Mouse (Mus musculus) hindbrain, embryonic 16.5 days (tissue): ENCODE data around the gene Mrps24. TPM values are rescaled to one million over a fixed set of nuclear protein-coding genes. Genes with fewer than 3 reads are reported as not detected.

ENCODE experiments used
- ATAC-seq: fragments of 200-750 bp; cut with Nextera tagmentation; 2 replicates; pipeline ENCODE4 v1.8.0; 2017; ENCODE audit warnings: moderate TSS enrichment, moderate library complexity
- H3K27ac ChIP-seq: fragments of 300-500 bp; sonication (generic); 2 replicates; pipeline ENCODE4 v1.5.1; 2014; ENCODE audit warnings: low read depth, mild to moderate bottlenecking, control low read depth, low read length, moderate library complexity
- H3K27me3 ChIP-seq: fragments of 300-500 bp; sonication (generic); replicated peaks from 2 replicates; pipeline ENCODE4 v1.6.1; 2014; ENCODE audit warnings: low read length; ENCODE audit not compliant: control insufficient read depth, insufficient read depth
- H3K36me3 ChIP-seq: fragments of 300-500 bp; sonication (generic); 2 replicates; pipeline ENCODE4 v1.6.1; 2014; ENCODE audit warnings: mild to moderate bottlenecking, low read length, moderate library complexity, mixed read lengths; ENCODE audit not compliant: control insufficient read depth, insufficient read depth
- H3K4me1 ChIP-seq: fragments of 300-500 bp; sonication (generic); 2 replicates; pipeline ENCODE4 v1.6.1; 2014; ENCODE audit warnings: low read depth, low read length; ENCODE audit not compliant: control insufficient read depth, insufficient read depth
- H3K4me2 ChIP-seq: fragments of 300-500 bp; sonication (generic); 2 replicates; pipeline ENCODE4 v1.6.1; 2014; ENCODE audit warnings: mild to moderate bottlenecking, low read length, control low read depth, moderate library complexity
- H3K4me3 ChIP-seq: fragments of 300-500 bp; sonication (generic); 2 replicates; pipeline ENCODE4 v1.5.1; 2014; ENCODE audit warnings: mild to moderate bottlenecking, low read length, control low read depth, moderate library complexity
- H3K9ac ChIP-seq: fragments of 300-500 bp; sonication (generic); 2 replicates; pipeline ENCODE4 v1.6.1; 2014; ENCODE audit warnings: low read depth, mild to moderate bottlenecking, control low read depth, low read length, moderate library complexity
- H3K9me3 ChIP-seq: fragments of 300-500 bp; sonication (generic); 2 replicates; pipeline ENCODE4 v1.6.1; 2014; ENCODE audit warnings: mild to moderate bottlenecking, low read length, moderate library complexity; ENCODE audit not compliant: control insufficient read depth
- WGBS: fragments of 180-500 bp; shearing (Covaris S2); extraction: QIAGEN DNeasy Blood & Tissue Kit; methylation state at CpG from one replicate; pipeline ENCODE4 v1.1.7; 2014; 5-methylcytosine and 5-hydroxymethylcytosine counted together
- polyA plus RNA-seq: library from polyadenylated mRNA; unstranded; fragments of >200 nt; fragmentation: Nextera tagmentation; extraction: Ambion mirVana; gene quantifications from 2 replicates; pipeline ENCODE4 v1.2.1, GENCODE M21; 2015

Gene Mrps24
- 182 and 207 TPM in 2 replicates for polyA plus RNA-seq

DNA sequence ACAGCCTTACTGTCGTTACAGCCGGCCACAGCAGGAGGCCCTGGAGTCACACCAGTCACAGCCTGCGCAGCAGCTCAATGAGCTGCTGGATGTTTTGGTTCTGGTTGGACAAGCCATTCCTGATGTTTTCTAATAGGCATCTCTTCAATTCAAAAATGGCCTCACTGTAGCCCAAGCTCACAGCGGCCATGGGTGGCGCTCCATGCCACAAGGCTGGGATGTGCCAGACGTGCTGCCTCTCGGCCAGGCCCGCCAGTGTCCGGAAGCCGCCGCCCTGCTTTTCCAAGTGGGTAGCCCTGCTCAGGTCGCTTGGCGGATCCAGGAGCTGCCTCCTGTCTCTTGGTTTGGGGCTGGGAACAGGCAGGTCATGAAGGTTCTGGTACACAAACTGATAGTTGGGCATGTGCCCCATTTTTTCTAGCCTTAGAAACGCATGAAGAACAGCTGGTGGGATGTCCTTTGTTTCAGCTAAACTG, at the start of gene Mrps24:
Gene Mrps24, minus strand, starts transcription at position 51 of the 476 bp plus-strand sequence.
- Histone ChIP-seq H3K9ac (no peak within 1 kb of the TSS), H3K27me3 (no peaks in the 10 kb centered on the region), H3K4me3 (no peak within 1 kb of the TSS), H3K27ac (no peak within 1 kb of the TSS), H3K9me3 (no peaks in the 10 kb centered on the region), H3K4me2 (no peak within 1 kb of the TSS), H3K4me1 (no peaks in the 10 kb centered on the region), H3K36me3 (peaks cover 29% of the 10 kb centered on the region)
- no peak for ATAC-seq
- 80% methylated on average over 14 of the region's 14 CpGs for WGBS

DNA sequence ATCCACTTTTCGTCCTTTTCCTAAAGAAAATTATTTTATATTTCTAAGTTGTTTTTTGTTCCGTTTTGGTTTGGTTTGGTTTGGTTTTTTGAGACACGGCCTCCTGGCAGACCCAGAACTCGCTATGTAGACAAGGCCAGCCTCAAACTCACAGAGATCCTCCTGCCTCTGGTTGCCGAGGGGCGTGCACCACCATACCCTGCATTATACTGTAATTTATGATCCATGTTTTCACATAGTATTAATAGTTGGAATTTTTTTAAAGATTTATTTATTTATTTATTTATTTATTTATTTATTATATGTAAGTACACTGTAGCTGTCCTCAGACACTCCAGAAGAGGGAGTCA, 47.1 kb upstream of the Mrps24 start:
- H3K36me3 ChIP-seq, result no peaks in the 10 kb centered on the region
- H3K27me3 ChIP-seq, result no peaks in the 10 kb centered on the region
- 18% methylated on average over 6 of the region's 6 CpGs for WGBS
- peak overlapping the region; percentile 83 for H3K4me2 ChIP-seq
- H3K9me3 ChIP-seq, result no peaks in the 10 kb centered on the region
- ATAC-seq, result peak; percentile 38; the same call in 1 of the 2 replicates
- peaks cover 7% of the 10 kb centered on the region for H3K4me1 ChIP-seq
- H3K27ac ChIP-seq, result peak overlapping the region; percentile 96
- peak overlapping the region; percentile 64 for H3K4me3 ChIP-seq
- peak overlapping the region; percentile 85 for H3K9ac ChIP-seq

DNA sequence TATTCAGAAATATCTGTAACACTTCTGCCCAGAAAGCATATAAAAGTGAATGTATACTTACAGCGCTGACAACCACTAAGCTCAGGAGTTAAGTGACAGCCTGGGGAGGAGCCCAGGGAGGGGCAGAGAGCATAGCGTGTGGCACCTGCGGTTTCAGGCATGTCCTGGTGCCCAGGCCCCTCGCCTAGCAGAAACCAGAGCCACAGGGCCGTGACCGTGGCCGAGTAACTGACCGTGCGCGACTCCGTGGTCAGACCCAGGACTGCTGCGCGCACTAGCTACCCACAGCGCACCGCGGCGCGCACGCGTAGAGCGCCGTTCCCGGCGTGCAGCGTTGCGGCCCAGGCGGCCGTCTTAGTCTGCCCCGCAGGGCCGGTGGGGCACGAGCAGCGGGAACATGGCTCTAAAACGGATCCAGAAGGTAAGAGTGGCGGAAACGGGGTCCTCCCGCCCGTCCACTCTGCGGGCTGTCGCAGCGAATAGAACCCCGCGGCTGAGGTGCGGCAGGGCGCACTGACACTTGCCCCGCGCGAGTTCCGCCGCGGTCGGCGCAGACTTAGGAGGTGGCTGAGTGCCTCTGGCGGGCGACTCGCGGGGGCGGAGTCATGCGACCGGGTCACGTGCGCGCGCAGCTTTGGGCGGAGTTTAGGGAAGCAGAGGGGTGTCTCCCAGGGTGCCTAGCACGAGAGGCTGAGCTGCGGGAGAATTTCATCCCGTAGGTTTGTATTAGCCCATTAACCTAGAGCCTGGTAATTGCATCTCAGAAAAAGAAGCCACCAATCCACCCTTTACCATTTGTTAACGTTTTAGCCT, 46.5 kb upstream of the Mrps24 start, which contains the start of gene Urgcp:
Gene Urgcp, minus strand, starts transcription at position 557 of the 813 bp plus-strand sequence.
- Histone ChIP-seq H3K4me3 (peak within 1 kb of the TSS; percentile 64), H3K27me3 (no peaks in the 10 kb centered on the region), H3K4me1 (peaks cover 7% of the 10 kb centered on the region), H3K36me3 (no peaks in the 10 kb centered on the region), H3K4me2 (peak within 1 kb of the TSS; percentile 83), H3K9ac (peak within 1 kb of the TSS; percentile 85), H3K27ac (peak within 1 kb of the TSS; percentile 96), H3K9me3 (no peaks in the 10 kb centered on the region)
- under 1% methylated on average over 68 of the region's 68 CpGs for WGBS
- ATAC-seq, result peak; percentile 98

DNA sequence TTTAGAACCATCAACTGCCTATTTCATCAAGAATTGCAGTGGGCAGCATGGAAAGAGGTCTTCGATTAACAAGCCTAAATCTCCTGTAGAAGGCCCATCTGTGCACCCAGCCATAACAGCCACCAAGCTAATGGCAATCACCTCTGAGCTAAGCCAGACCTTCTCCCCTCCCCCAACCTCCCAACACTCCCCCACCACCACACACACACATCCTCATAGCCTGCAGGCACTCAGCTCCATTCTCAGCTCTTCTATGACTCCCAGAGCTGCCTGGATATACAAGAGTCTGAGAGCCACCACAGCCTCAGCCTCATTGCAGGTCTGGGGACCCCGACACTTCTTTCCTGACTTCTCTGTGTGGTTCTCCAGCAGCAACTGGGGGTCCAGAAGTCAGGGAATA, 38.3 kb upstream of the Mrps24 start:
- ATAC-seq, result no peak
- no peaks in the 10 kb centered on the region for H3K36me3 ChIP-seq
- no peak overlapping the region for H3K9ac ChIP-seq
- H3K9me3 ChIP-seq, result peaks cover 7% of the 10 kb centered on the region; the same call in 1 of the 2 replicates
- no peaks in the 10 kb centered on the region for H3K4me1 ChIP-seq
- no peak overlapping the region for H3K4me2 ChIP-seq
- no peak overlapping the region for H3K27ac ChIP-seq
- no peaks in the 10 kb centered on the region for H3K27me3 ChIP-seq
- no peak overlapping the region for H3K4me3 ChIP-seq
- WGBS, result 98% methylated on average over 2 of the region's 2 CpGs

DNA sequence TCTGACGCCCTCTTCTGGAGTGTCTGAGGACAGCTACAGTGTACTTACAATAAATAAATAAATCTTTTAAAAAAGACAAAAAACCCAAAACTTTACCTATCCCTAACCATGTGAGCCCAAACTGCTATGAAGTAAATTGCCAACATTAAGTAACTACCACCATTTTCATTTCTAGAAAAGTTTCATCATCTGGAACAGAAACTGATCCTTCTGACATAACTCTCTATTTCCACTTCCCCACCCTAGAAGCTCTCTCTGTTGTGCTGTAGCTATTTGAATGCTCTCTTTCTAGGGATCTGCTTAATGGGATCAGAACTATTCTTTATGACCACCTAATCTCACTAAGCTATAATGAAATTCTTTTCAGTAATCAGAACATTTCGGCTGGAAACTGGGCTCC, 29.5 kb upstream of the Mrps24 start:
- no peak overlapping the region for H3K4me2 ChIP-seq
- no peak overlapping the region for H3K4me3 ChIP-seq
- no peak for ATAC-seq
- peaks cover 5% of the 10 kb centered on the region for H3K4me1 ChIP-seq
- no peaks in the 10 kb centered on the region for H3K36me3 ChIP-seq
- no peaks in the 10 kb centered on the region for H3K27me3 ChIP-seq
- H3K9me3 ChIP-seq, result peaks cover 2% of the 10 kb centered on the region; the same call in 1 of the 2 replicates
- no peak overlapping the region for H3K27ac ChIP-seq
- H3K9ac ChIP-seq, result no peak overlapping the region
- 89% methylated on average over 2 of the region's 2 CpGs for WGBS

DNA sequence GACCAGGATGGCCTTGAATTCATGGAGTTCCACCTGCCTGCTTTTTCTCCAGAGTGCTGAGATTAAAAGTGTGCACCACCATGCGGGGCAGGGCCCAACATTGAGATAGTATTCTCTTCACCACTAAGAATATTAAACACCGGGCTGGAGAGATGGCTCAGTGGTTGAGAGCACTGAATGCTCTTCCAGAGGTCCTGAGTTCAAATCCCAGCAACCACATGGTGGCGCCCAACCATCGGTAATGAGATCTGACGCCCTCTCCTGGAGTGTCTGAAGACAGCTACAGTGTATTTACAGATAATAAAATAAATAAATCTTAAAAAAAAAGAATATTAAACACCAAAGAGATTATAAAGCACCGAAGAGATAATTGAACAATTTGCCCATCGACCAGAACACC, 26.6 kb upstream of the Mrps24 start:
- no peaks in the 10 kb centered on the region for H3K36me3 ChIP-seq
- no peaks in the 10 kb centered on the region for H3K27me3 ChIP-seq
- H3K4me2 ChIP-seq, result no peak overlapping the region
- peaks cover 13% of the 10 kb centered on the region for H3K4me1 ChIP-seq
- H3K9ac ChIP-seq, result no peak overlapping the region
- no peaks in the 10 kb centered on the region for H3K9me3 ChIP-seq
- WGBS, result 77% methylated on average over 7 of the region's 7 CpGs
- no peak for ATAC-seq
- H3K27ac ChIP-seq, result no peak overlapping the region
- H3K4me3 ChIP-seq, result no peak overlapping the region

DNA sequence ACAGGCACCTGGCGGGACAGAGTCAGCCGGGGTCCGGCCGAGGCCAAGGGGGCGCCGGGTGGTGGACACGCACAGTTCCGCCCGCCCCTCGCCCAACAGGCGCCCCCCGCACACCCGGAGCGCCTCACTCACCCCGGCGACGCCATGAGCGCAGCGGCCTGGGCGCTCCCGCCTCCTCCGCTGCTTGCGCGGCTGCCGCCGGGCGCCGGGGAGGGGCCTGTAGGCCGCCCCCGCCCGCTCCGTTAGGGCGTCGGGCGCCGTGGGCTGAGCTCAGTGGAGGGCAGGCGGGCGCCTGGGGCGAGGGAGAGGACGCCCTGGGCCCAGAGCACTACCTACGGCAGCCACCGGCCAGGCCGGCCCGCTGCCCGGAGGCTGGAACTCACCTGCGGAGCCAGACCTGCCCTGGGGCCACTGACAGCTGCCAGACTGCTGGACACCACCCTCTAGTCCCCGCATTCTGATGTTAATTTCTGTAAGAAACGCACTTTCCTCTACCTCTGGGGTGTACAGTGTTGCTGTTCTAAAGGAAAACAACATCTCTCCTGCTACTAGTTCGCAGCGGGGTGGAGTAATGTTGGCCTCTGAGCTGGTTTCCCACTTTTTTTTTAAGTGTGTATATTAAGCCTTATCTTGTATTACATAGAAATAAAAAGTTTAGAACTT, 25.6 kb upstream of the Mrps24 start:
- H3K4me3 ChIP-seq, result peak overlapping the region; percentile 98
- peak; percentile 95 for ATAC-seq
- peaks cover 13% of the 10 kb centered on the region for H3K4me1 ChIP-seq
- H3K36me3 ChIP-seq, result no peaks in the 10 kb centered on the region
- WGBS, result under 1% methylated on average over 44 of the region's 50 CpGs
- peak overlapping the region; percentile 99 for H3K9ac ChIP-seq
- H3K9me3 ChIP-seq, result no peaks in the 10 kb centered on the region
- peak overlapping the region; percentile 82 for H3K4me2 ChIP-seq
- H3K27me3 ChIP-seq, result no peaks in the 10 kb centered on the region
- peak overlapping the region; percentile 91 for H3K27ac ChIP-seq

DNA sequence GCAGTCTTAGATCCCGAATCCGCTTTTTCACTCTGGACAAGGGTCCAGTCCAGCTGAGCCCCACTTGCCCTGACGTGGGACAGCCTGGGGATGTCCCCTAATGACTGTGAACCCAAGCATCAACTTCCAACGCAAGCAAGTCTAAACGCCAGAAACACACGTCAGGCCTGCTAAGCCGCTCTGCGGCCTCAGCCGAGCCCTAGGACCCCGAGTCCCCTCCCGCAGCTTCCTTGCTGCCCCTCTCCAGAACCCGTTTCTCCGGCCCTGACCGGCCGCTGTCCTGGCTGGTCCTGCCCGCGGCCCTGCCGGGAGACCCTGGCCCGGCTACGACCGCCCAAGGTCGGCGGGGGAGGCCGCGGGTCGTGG, 25.1 kb upstream of the Mrps24 start:
- Histone ChIP-seq H3K4me1 (peaks cover 13% of the 10 kb centered on the region), H3K27ac (peak overlapping the region; percentile 91), H3K9ac (peak overlapping the region; percentile 99), H3K4me2 (peak overlapping the region; percentile 82), H3K4me3 (peak overlapping the region; percentile 98), H3K9me3 (no peaks in the 10 kb centered on the region), H3K36me3 (no peaks in the 10 kb centered on the region), H3K27me3 (no peaks in the 10 kb centered on the region)
- peak; percentile 72 for ATAC-seq
- 2% methylated on average over 26 of the region's 26 CpGs for WGBS

DNA sequence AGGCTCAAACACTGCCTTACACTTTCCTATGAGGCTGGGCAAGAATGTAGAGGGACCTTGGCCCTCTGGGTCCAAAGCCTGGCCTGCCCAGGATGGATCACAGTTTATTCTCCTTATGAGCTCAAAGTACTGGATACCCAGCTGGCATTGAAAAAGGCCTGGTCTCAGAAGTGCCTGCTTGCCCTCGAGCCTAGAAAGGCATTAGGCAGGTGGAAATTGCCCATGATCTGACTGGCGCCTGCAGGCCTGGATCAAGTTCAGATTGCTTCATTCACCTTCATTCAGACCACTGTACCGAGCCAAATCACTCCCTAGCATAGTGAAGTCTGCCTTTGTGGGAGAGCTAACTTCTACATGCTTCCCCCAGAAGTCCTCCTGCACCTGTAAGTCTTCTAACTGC, 24.4 kb upstream of the Mrps24 start:
- H3K4me1 ChIP-seq, result peaks cover 13% of the 10 kb centered on the region
- H3K4me2 ChIP-seq, result peak overlapping the region; percentile 82
- H3K27me3 ChIP-seq, result no peaks in the 10 kb centered on the region
- peak overlapping the region; percentile 33 for H3K9ac ChIP-seq
- no peak overlapping the region for H3K27ac ChIP-seq
- no peaks in the 10 kb centered on the region for H3K9me3 ChIP-seq
- H3K36me3 ChIP-seq, result no peaks in the 10 kb centered on the region
- H3K4me3 ChIP-seq, result peak overlapping the region; percentile 98
- no peak for ATAC-seq
- 56% methylated on average over 3 of the region's 3 CpGs for WGBS
